Mouse (Mus musculus) spleen, postnatal 14 days (tissue): Measurements from ENCODE around the gene Caly.

Source experiments
- DNase-seq, 2 experiments: peaks; one replicate each; pipeline ENCODE4 v3.0.0; 2021 to 2022; ENCODE audit warnings: low spot score in 2 of 2

Caly gene

DNA sequence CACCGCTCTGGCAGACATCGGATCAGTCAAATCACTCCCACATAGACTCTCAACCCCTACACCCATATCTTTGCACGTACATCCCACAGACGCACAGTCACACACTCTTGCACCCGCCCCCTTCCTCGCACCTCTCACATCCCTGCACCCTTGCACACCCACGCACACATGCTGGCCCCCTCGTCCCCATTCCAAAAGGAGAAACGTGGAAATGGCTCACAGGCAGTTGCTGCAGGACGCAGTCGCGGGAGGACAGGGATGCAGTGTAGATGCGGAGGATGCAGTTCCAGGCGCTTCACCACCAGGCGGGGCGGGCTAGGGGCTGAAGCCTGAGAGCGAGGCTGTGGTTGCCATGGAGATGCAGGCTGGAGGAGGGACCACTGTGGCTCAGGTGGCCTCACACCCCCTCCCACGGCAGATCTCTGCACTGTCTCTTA, at the start of gene Caly:
TSS of gene Caly (minus strand) at position 307 of the 437 bp plus-strand sequence.
- no peak for DNase-seq

DNA sequence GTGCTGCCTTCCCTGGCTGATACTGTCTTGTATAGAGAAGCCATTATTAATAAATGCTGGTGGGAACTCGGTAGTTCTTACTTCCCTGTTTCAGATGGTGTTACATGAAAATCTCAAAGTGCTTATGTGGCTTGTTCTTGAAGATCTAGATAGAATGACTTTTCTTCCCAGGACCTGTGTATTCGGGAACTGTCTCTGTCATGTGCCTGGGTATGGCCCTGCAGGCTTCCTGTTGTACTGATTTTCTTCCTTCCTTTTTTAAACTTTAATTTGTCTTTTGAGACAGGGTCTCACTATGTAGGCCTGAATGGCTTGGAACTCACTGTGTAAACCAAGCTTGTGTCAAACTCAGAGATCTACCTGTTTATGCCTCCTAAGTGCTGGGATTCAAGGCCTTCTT, 45.6 kb upstream of the Caly start:
- DNase-seq = no peak

DNA sequence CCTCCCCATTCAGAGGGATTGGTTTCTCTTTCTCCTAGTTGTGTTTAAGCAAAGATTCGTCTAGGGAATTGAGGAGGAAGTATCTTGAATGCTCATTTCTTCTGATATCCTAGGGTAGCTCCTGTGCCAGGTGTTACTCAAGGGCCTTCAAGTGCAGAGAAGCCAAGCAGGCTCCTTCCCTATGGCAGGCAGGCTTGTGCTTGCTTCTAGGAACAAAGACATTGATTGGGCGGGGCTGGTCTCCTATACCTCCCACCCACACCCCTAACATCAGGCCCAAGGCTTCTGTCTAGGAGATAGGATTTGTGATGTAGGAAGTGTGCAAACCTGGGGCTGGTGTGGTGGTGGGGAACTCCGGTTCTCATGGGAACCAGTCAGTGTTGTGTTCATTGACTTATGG, 44.6 kb upstream of the Caly start:
- DNase-seq = no peak

DNA sequence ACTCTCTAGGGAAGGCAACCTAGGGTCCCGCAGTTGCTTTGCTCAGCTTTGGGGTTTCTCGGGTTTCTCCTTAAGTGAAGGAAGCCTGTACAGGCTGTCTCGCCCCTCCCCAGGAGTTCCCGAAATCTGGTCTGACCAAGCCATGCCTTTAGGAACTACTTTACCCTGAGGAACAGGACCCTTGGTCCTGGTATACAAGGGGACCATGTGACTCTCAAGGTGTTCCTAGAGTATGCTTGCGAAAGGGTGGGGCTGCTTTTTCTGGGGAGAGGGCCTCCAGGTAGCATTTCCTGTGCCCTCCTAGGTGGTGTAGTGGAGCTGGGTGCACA, 43.6 kb upstream of the Caly start:
- DNase-seq = no peak

- DNase-seq = peak; percentile 85
These were observed 43.1 kb upstream of the Caly start for GRCm38 (mm10) chr7:140125278-140126021.

DNA sequence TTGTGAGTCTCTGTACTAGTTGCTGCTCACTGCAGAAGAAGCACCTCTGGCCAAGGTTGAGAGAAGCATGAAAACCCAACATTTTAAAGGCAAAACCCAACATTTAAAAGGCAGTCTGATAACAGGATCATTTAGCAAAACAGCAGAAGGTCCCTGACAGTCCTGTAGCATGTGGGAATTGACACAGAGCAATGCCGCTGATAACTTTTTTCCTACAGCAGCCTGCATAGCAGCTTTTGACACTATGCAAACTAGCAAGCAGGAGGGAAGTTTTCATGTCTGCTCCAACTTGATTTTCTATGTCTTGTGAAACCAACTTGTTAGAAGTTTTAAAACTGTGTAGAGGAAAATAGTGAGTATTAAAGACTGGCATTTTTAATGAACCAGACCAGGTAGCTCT, 42.0 kb upstream of the Caly start:
- no peak for DNase-seq

- no peak for DNase-seq
These were observed 40.4 kb upstream of the Caly start for GRCm38 (mm10) chr7:140122765-140123164.

GRCm38 (mm10) chr7:140121338-140121910, 39.1 kb upstream of the Caly start:
- no peak for DNase-seq

GRCm38 (mm10) chr7:140120484-140120883, 38.1 kb upstream of the Caly start:
- DNase-seq = no peak

- peak; percentile 79 to 81 for DNase-seq
These were observed 34.1 kb upstream of the Caly start, which contains the start of gene Echs1 for GRCm38 (mm10) chr7:140116329-140117054. Gene Echs1 (minus strand): TSS chr7:140116476.

DNA sequence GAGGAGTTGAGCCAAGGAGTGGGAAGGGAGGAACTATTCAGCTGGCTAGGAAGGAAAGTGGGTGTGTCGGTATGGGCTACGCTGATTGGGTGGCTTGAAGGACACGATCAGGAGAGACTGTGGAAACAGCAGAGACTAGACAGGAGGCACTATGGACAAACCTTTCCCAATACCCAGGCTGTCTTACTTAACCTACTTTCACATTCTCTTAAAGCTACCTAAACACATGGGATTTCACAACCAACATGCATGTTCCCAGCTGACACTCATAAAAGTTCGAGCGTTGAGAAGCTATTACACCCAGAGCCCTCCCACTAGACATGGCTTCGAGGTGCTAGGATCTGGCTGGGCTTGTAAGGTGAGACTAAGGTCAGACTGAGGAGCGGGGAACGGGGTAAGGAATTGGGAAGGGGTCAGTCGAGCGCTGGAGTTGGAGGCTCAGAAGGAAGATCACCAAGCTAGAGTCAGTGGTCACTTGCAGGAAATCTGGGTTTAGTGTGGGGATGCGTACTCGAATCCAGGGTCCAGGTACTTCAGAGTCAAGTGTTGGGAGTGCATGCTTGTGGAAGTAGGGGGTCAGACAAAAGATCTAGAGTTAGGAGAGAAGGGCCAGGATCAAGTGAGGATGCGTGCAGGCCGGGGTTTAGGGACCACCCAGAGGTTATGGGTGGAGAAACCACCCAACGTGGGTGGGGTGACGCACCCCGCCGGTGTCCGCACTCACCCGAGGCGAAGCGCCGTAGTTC, 33.4 kb upstream of the Caly start, which contains the start of gene Paox:
TSS of gene Paox (plus strand) at position 217 of the 746 bp plus-strand sequence.
- no peak for DNase-seq

DNA sequence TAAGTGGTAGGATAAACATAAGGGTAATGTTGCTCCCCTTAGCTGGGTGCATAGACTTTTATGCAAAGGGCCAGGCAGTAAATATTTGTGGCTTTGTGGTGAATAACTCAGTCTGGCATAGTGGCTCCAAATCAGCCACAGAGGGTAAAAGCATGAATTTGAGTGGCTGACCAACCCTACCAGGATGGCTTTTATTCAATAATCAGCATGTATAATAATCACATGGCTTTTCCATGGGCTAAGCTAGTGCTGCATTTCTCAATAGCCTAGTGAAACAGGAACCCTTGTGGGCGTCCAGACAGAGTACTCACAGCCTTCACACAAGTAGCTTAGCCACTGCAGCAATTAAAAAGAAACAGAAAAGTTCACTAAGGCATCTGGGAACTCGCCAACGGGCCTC, 29.6 kb upstream of the Caly start:
- DNase-seq = no peak

DNA sequence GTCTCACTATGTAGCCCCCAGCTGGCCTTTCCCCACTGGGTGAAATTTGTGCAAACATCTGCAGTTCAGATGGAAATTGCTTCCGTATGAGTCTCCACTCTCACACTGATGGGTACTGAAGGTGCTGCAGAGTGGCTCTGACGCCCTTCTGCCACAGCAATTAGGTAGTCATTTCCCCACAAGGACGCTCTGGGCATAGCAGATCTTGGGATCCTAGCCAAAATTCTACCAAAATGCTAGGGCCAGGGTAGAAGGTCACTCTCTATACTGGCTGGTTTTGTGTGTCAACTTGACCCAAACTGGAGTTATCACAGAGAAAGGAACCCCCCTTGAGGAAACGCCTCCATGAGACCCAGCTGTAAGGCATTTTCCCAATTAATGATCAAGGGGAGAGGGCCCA, 21.7 kb upstream of the Caly start:
- DNase-seq = no peak

DNA sequence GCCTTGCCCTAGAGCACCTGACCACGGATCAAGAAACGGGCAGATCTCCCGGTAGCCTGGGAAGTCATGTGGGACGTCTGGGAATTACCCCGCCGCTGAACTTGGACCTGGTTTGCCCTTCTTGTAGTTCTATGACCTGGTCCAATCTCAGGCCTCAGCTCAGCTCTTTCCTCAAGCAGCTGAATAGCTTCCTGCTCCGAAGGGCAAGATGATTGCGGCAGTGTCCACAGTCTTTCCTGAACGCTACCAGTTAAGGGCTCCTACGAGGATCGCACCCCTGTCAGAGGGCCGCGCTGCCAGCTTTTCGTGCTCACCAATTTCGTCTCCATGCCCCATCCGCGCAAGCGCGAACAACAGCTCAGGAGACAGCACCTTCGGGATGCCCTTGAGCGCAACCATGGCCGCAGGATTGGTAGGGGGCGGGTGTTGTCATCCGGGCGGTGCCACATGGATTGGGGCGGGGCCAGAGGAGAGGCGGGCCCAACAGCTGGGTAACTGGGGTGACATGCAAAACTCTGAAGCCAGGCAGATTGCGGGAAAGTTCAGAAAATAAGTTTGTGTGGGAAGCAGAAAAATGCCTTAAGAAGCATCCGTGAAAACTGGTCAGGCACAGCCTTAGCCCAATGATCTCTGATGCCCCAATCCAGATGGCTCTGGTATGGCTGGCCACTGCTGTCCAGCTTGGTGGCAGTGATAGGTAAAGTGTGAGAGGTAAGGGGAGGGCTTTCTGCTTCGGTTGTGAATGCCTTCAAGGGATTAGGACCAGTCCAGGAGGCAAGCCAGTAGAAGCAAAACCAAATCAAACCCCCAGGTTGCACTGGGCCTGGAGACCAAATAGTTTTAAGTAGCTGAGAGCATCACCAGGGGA, 19.9 kb upstream of the Caly start, which contains the start of gene Fuom:
TSS of gene Fuom (minus strand) at position 449 of the 868 bp plus-strand sequence.
- DNase-seq = peak; percentile 56 to 62

DNA sequence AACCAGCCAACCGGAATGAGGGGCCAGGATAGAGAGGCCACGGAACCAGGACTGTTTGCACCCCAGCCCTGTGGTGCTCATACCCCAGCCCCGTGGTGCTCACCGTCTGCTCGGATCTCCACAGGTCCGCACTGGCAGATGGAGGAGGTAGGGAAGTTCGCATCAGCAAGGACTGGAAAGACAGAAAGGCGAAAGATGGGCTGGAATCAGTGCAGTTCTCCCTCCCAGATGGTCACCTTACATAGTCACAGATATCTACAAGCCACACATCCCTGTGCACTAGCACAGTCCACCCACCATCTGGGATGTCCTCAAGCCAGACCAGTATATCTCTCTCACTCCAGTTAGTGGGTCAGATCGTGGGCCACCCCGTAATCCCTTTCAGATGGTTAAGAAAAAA, 19.1 kb upstream of the Caly start:
- no peak for DNase-seq

DNA sequence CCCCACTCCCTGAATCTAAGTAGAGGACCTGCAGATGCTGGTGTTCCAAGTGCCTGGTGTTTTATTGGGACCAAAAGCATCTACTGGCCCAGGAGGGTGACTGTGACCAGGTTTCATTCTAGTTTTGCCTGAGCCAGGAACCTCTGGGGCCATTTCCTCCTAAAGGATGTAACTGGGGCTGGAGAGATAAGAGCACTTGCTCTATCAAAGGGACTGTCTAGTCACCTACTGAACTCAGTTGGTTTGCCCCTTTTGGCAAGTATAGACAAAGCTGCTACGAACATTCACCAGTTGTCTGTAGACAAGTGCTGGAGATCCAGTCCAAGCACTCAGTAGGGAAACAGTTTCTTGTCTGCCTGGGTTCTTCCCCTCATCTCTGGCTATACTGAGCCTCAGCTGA, 16.1 kb upstream of the Caly start:
- no peak for DNase-seq

DNA sequence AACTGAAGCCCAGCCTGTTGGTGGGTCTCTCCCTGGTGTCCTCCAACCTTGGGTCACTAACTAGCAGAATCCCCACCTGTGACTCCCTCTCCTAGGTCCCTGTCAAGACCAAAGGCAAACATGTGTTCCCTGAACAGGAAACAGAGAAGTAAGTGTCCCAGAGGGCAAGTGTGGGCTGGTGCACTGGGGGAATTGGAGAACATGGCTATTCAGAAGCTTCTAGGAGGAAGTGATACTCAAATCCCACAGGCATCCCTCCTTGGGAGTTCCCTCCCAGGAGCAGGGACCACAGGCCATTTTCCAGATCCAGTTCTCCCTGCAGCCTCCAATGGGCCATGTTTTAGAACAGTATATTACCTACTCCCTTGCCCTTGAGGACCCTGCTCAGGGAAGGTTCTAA, 13.7 kb upstream of the Caly start:
- no peak for DNase-seq

- DNase-seq = no peak
These were observed 13.2 kb upstream of the Caly start for GRCm38 (mm10) chr7:140095556-140095955.

DNA sequence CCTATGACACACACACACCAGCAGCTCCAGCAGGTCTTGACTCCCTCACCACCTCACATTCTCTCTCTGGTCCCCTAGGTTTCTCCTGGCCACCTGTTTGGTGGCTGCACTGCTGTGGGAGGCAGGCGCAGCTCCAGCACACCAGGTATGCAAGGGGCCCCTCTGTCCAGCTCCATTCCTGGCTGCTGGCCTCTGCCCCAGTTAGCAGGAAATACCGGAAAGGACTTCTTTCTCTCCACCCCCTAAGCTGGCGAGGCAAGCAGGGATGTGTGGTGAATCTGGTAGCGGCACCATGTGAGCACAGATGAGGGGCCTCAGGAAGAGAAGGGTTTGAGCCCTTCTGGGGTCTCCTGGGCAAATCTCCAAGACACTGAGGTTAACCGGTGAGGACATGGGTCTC, 12.6 kb upstream of the Caly start:
- DNase-seq = no peak

- DNase-seq = no peak
These were observed 10.7 kb upstream of the Caly start, which contains the start of gene Prap1 for GRCm38 (mm10) chr7:140092924-140093528. Gene Prap1 (plus strand): TSS chr7:140093395.

DNA sequence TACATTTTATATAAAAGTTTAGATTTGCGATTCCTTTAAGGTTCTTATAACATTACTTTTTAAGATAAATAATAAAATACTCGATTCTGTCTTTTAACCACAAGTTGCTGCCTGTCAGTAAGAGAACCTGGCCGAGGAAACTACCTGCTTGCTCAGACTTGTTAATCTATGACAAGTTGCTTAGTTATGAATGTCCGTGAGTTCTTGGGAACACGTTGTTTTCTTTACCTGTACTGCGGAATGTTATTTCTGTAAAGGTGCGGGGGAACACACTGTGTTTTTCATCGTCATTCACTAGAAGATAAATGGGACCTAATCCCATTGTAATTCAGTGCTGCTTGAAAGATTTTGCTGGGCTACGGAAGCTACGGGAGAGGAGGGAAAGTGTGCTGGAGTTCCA, 8.3 kb upstream of the Caly start:
- no peak for DNase-seq
